Mouse (Mus musculus) myocyte (in vitro differentiated cells): ENCODE data around the gene Myo16. TPM values are rescaled to one million over a fixed set of nuclear protein-coding genes. Genes with fewer than 3 reads are reported as not detected.

Experiments used
- H3K27me3 ChIP-seq: one replicate; pipeline ENCODE4 v1.6.1; 2011; ENCODE audit not compliant: control insufficient read depth, insufficient read depth, insufficient read length
- H3K36me3 ChIP-seq: one replicate; pipeline ENCODE4 v1.6.1; 2011; ENCODE audit not compliant: control insufficient read depth, insufficient read depth
- H3K4me2 ChIP-seq: one replicate; pipeline ENCODE4 v1.6.1; 2011; ENCODE audit warnings: low read depth, control low read depth
- H3K4me3 ChIP-seq: one replicate; pipeline ENCODE4 v1.5.1; 2011; ENCODE audit warnings: mild to moderate bottlenecking, control low read depth, moderate library complexity
- H3K79me2 ChIP-seq: one replicate; pipeline ENCODE4 v1.6.1; 2011; ENCODE audit not compliant: control insufficient read depth, insufficient read depth
- H3ac ChIP-seq: one replicate; pipeline ENCODE4 v1.6.1; 2011; ENCODE audit not compliant: control insufficient read depth, insufficient read length
- CEBPB ChIP-seq: IDR thresholded peaks from 2 replicates; pipeline ENCODE4 v1.6.1; 2011; ENCODE audit warnings: mild to moderate bottlenecking, moderate library complexity; ENCODE audit not compliant: poor library complexity, insufficient read depth, severe bottlenecking
- E2F4 ChIP-seq: IDR thresholded peaks from one replicate; pipeline ENCODE4 v1.6.1; 2011; ENCODE audit warnings: mild to moderate bottlenecking, control low read depth, moderate library complexity; ENCODE audit not compliant: insufficient read depth
- MAX ChIP-seq: IDR thresholded peaks from one replicate; pipeline ENCODE4 v1.6.1; 2011; ENCODE audit warnings: low read depth, mild to moderate bottlenecking, control low read depth
- MYOD1 ChIP-seq, 3 experiments: IDR thresholded peaks; one replicate each; pipeline ENCODE4 v1.6.1; 2011; ENCODE audit warnings: control low read depth in 2 of 3, low read depth in 2 of 3, mild to moderate bottlenecking in 2 of 3, moderate library complexity in 1 of 3; ENCODE audit not compliant: insufficient read length in 2 of 3, control insufficient read depth in 1 of 3
- MYOG ChIP-seq, 3 experiments: IDR thresholded peaks; one replicate each; pipeline ENCODE4 v1.6.1; 2011; ENCODE audit warnings: control low read depth in 2 of 3, low read depth in 2 of 3, mild to moderate bottlenecking in 2 of 3; ENCODE audit not compliant: insufficient read length in 2 of 3, control insufficient read depth in 1 of 3, insufficient read depth in 1 of 3
- POLR2A ChIP-seq: IDR thresholded peaks from one replicate; pipeline ENCODE4 v1.6.1; 2011; ENCODE audit warnings: low read depth, mild to moderate bottlenecking, control low read depth, moderate library complexity; ENCODE audit not compliant: insufficient read length
- POLR2AphosphoS2 ChIP-seq: IDR thresholded peaks from one replicate; pipeline ENCODE4 v1.6.1; 2011; ENCODE audit warnings: low read depth, control low read depth; ENCODE audit not compliant: insufficient read length
- REST ChIP-seq: IDR thresholded peaks from one replicate; pipeline ENCODE4 v1.6.1; 2011; ENCODE audit warnings: mild to moderate bottlenecking, control low read depth, moderate library complexity; ENCODE audit not compliant: insufficient read depth, insufficient read length
- SRF ChIP-seq: IDR thresholded peaks from one replicate; pipeline ENCODE4 v1.6.1; 2011; ENCODE audit warnings: low read depth; ENCODE audit not compliant: control insufficient read depth, insufficient read length
- TCF12 ChIP-seq: IDR thresholded peaks from one replicate; pipeline ENCODE4 v1.6.1; 2011; ENCODE audit warnings: mild to moderate bottlenecking, control low read depth; ENCODE audit not compliant: poor library complexity, insufficient read depth, severe bottlenecking
- TCF3 ChIP-seq: IDR thresholded peaks from one replicate; pipeline ENCODE4 v1.6.1; 2011; ENCODE audit warnings: low read depth, control low read depth; ENCODE audit not compliant: insufficient read length
- USF1 ChIP-seq: IDR thresholded peaks from one replicate; pipeline ENCODE4 v1.6.1; 2011; ENCODE audit warnings: low read depth, mild to moderate bottlenecking, control low read depth, moderate library complexity
- polyA plus RNA-seq: library from polyadenylated mRNA; unstranded; fragments of >200 nt; fragmentation: generic; extraction: Trizol; gene quantifications from one replicate; pipeline ENCODE4 v1.2.1, GENCODE M21; 2012; ENCODE audit warnings: missing spikeins

Gene Myo16
- polyA plus RNA-seq, 1 experiment = 0.01 TPM

DNA sequence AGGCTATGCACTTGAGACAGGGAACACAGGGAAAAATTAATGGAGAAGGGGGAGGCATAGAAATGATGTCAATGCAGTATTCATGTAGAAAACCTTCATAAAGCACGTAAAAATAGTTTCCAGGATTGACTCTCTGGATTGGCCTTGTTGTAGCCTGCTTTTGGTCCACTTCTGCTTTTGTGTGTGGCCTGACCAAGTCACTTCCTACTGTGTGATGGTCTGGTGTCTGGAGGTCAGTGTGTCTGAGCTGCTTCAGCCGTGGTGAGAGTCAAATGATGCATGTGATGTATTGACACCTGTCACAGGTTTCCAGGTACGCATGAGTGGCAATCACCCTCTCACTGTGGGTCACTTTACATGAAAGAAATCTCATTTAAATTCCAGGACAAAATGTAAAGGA, 16.2 kb downstream of the Myo16 start:
- no peaks in the 10 kb centered on the region for H3K27me3 ChIP-seq
- TF ChIP-seq MAX (no peak), POLR2A (no peak), USF1 (no peak), TCF3 (no peak), POLR2AphosphoS2 (no peak), REST (no peak), CEBPB (no peak), SRF (no peak), MYOD1 (IDR thresholded peaks at IDR 0.05; ENCODE audit: control insufficient read depth in 1 of 3, insufficient read length in 2 of 3, low read depth in 2 of 3) (no peak), E2F4 (no peak), TCF12 (no peak), MYOG (IDR thresholded peaks at IDR 0.05; ENCODE audit: control insufficient read depth in 1 of 3, insufficient read depth in 1 of 3, insufficient read length in 2 of 3, low read depth in 2 of 3) (no peak)
- H3K36me3 ChIP-seq = no peaks in the 10 kb centered on the region
- H3K4me3 ChIP-seq = no peak overlapping the region
- H3K79me2 ChIP-seq = no peaks in the 10 kb centered on the region
- H3ac ChIP-seq = no peak overlapping the region
- no peak overlapping the region for H3K4me2 ChIP-seq

DNA sequence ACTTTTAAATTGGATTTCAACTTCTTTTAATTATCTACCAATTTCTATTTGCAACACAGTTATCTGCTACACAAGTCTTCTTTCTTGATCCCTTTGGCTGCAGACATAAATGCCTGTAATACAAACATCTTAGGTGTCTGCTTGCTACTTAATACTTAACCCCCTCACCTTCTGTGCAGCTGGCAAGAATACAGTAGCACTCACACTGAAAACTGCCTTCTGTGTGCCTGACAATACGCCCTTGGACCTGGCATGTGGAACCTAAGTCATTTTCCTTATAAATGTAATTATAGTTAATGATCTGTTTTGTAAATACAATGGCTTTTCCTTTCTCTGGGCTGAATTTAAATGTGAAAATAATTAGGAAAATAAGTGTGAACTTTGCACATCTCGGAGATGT, 17.6 kb downstream of the Myo16 start:
- Histone ChIP-seq H3K79me2 (no peaks in the 10 kb centered on the region), H3K4me2 (no peak overlapping the region), H3ac (no peak overlapping the region), H3K4me3 (no peak overlapping the region), H3K36me3 (no peaks in the 10 kb centered on the region), H3K27me3 (no peaks in the 10 kb centered on the region)
- no peak for TF ChIP-seq TCF3

DNA sequence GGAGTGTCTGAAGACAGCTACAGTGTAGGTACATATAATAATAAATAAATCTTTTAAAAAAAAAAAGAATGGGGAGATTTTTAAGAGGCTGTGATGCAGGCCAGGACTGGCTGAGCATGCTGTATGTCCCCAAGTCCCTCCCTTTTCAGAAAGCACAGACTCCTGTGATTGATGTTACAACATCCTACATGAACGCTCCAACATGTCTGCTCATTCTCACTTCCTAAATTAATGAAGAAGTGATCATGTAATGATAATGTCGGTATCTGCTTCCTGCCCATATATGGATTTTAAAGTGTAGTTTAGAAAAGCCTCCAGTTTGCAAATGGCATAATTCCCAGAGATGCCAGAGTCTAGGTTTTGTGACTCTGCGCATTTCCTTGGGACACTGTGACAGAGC, 18.6 kb downstream of the Myo16 start:
- H3K27me3 ChIP-seq = no peaks in the 10 kb centered on the region
- H3ac ChIP-seq = no peak overlapping the region
- no peak overlapping the region for H3K4me2 ChIP-seq
- no peak overlapping the region for H3K4me3 ChIP-seq
- H3K36me3 ChIP-seq = no peaks in the 10 kb centered on the region
- H3K79me2 ChIP-seq = no peaks in the 10 kb centered on the region
- no peak for TF ChIP-seq USF1
- no peak for TF ChIP-seq MYOG (IDR thresholded peaks at IDR 0.05; ENCODE audit: control insufficient read depth in 1 of 3, insufficient read depth in 1 of 3, insufficient read length in 2 of 3, low read depth in 2 of 3)
- no peak for TF ChIP-seq E2F4
- no peak for TF ChIP-seq POLR2A
- no peak for TF ChIP-seq POLR2AphosphoS2

DNA sequence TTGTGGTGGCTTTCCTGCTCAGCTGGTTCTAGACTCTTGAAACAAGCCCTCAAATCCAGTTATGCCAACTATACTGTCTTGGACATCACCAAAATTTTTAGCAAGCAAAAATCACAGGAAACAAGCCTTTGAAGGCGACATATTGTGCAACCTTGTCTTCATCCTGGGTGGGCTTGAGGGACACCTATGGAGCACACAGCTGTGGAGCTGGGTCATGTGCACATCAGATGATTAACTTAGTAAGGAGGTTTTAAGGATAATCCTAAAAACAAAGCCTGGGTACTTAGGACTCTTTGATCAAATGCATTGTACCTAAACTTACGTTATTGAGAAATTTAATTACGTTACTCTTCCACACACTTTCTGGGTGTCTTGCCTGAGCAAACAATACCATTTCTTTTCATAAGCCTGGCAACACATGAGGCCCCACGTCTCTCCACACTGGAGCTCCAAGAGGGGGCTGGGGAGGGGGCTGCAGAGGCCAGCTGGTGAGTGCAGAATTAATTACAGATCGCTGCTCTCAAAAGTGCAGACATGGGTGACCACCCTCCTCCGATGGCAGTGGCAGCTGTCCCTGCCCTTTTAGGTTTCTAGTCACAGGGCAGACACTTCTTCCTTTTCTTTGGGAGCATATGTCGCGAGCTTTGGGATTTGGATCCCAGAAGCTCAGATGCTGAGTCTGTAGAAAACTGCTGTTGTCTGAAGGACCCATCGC, 19.5 kb downstream of the Myo16 start:
- H3ac ChIP-seq = no peak overlapping the region
- no peaks in the 10 kb centered on the region for H3K36me3 ChIP-seq
- no peak overlapping the region for H3K4me3 ChIP-seq
- TF ChIP-seq CEBPB (no peak), POLR2A (no peak), MYOG (IDR thresholded peaks at IDR 0.05; ENCODE audit: control insufficient read depth in 1 of 3, insufficient read depth in 1 of 3, insufficient read length in 2 of 3, low read depth in 2 of 3) (no peak), MYOD1 (IDR thresholded peaks at IDR 0.05; ENCODE audit: control insufficient read depth in 1 of 3, insufficient read length in 2 of 3, low read depth in 2 of 3) (no peak), TCF3 (no peak), USF1 (no peak), TCF12 (no peak), REST (no peak), POLR2AphosphoS2 (no peak), SRF (no peak), MAX (no peak), E2F4 (no peak)
- H3K79me2 ChIP-seq = no peaks in the 10 kb centered on the region
- H3K27me3 ChIP-seq = no peaks in the 10 kb centered on the region
- no peak overlapping the region for H3K4me2 ChIP-seq

DNA sequence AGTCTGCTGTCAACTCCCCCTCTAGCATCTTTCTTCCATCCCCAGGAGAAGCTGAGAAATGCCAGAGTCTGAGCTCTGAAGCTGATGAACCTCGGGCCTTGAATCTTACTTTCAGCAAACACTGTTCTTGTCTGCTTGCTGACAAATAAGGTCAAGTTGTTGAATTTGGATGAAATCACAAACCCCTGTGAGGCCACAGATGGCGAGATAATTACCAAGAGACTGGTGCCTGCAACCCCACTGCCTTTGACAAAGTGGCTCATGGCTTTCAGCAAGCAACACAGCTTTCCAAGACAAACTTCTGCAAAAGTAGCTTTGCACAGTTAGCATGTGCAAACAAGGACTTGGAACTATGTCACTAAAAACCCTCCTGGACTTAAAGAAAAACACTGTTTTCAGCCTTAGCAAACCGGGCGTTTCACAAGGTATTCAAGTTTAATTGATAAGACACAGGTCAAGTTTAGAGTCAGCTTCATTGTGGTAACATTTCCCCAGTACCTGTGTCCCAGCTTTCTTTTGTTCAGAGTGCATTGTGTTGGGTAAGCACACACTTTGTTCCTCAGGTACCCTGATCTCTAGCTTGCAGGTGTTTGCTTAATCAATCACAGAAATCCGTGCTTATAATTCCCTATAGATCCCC, 20.6 kb downstream of the Myo16 start:
- H3K4me3 ChIP-seq = no peak overlapping the region
- H3K4me2 ChIP-seq = no peak overlapping the region
- no peak overlapping the region for H3ac ChIP-seq
- H3K27me3 ChIP-seq = no peaks in the 10 kb centered on the region
- no peaks in the 10 kb centered on the region for H3K36me3 ChIP-seq
- no peaks in the 10 kb centered on the region for H3K79me2 ChIP-seq
- TF ChIP-seq MYOD1 (IDR thresholded peaks at IDR 0.05; ENCODE audit: control insufficient read depth in 1 of 3, insufficient read length in 2 of 3, low read depth in 2 of 3) (no peak), MAX (no peak), USF1 (no peak), CEBPB (no peak), MYOG (IDR thresholded peaks at IDR 0.05; ENCODE audit: control insufficient read depth in 1 of 3, insufficient read depth in 1 of 3, insufficient read length in 2 of 3, low read depth in 2 of 3) (no peak), SRF (no peak), REST (no peak), POLR2AphosphoS2 (no peak)
